Mouse (Mus musculus): Measurements from ENCODE around the gene Crebrf. TPM values are rescaled to one million over a fixed set of nuclear protein-coding genes. Genes with fewer than 3 reads are reported as not detected.

Crebrf gene
- polyA plus RNA-seq, 1 experiment, result 10.5 TPM

DNA sequence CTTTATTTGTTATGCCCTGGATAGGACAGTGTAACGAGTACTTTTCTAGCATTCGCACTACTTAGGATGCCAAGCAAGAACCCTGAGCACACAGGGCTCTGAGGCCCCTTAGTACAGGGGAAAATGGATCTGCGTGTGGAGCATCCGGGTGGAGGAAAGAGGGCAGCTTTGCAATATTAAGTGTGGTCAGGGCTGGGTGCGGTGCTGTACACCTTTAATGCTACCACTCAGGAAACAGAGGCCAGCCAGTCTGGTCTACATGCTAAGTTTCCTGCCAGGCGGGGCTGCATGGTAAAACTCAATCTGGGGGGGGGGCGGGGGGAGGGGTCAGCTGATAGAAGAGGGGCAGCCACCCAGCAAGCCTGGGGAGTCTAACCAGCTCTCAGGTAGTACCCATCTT lies 79.9 kb downstream of the Crebrf start:
- no peak for DNase-seq
- WGBS, result 66% methylated on average over 7 of the region's 7 CpGs

DNA sequence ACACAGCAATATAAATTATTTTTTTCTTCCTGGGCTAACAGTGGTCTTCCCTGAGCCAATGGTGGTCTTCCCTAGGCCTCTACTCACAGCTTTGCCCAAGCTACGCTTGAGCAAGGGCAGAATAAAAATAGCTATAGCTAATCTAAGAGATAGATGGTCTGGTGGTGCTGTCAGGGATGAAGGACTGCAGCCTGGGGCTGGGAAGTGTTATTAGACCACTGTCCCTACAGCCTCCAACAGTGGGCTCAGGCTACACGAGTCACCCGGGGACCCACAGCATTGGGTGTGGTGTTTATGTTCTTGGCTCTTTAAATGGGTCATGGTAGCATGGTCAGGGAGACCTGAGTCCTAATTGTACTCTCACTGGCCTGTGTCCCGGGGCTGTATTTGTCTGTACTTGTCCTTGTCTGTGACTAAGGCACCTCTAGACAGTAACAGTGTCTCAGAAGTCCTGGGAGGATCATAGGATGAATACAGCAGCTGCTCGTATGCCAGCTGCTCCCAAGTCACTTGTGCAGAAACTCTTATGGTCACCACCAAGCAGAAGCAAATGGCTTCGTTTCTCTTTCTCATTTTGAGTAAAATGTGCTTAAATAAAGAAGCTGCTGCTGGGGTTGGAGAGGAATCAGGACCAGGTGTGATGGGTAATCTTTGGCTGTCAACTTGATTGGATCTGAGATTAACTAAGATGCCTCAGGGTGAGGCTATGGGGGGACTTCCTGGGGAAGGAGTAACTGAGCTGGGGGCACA lies 82.1 kb downstream of the Crebrf start:
- DNase-seq, result no peak
- TF ChIP-seq POLR2A (IDR thresholded peaks at IDR 0.05; ENCODE audit: borderline replicate concordance, extremely low read depth, low read depth, low read length), result no peak
- TF ChIP-seq CTCF (IDR thresholded peaks at IDR 0.05; ENCODE audit: insufficient read depth, low read length), result no peak
- 61% methylated on average over 6 of the region's 6 CpGs for WGBS
- Histone ChIP-seq H3K4me1 (ENCODE audit: control insufficient read depth, insufficient read depth, low read length) (no peaks in the 10 kb centered on the region), H3K4me3 (replicated peaks; ENCODE audit: extremely low read depth, low read depth, low read length) (no peak overlapping the region)

More for the DNA sequence above, 79.9 kb downstream of the Crebrf start:
- TF ChIP-seq CTCF (IDR thresholded peaks at IDR 0.05; ENCODE audit: insufficient read depth, low read length) (no peak), POLR2A (IDR thresholded peaks at IDR 0.05; ENCODE audit: borderline replicate concordance, extremely low read depth, low read depth, low read length) (no peak)
- Histone ChIP-seq H3K4me1 (ENCODE audit: control insufficient read depth, insufficient read depth, low read length) (no peaks in the 10 kb centered on the region), H3K4me3 (replicated peaks; ENCODE audit: extremely low read depth, low read depth, low read length) (no peak overlapping the region)

DNA sequence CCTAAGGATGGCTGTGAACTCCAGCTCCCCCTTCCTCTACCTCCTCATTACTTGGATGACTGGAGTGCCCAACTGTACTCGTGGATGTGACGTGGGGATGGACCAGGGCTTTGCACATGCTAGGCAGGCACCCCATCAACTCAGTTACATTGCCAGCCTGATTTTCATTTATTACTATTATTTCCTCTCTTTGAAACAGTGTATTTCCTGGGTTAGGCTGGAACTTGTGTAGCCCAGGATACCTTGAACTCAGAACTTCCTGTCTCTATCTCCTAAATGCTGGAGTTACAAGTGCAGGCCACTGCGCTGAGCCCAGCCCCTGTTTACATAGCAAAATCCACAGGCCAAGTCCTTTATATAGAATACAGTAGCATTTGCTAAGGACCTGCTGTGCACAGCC lies 87.4 kb downstream of the Crebrf start:
- no peak overlapping the region for H3K4me3 ChIP-seq (replicated peaks; ENCODE audit: extremely low read depth, low read depth, low read length)
- 76% methylated on average over 3 of the region's 3 CpGs for WGBS
- no peaks in the 10 kb centered on the region for H3K4me1 ChIP-seq (ENCODE audit: control insufficient read depth, insufficient read depth, low read length)
- no peak for DNase-seq
- no peak for TF ChIP-seq CTCF (IDR thresholded peaks at IDR 0.05; ENCODE audit: insufficient read depth, low read length)
- TF ChIP-seq POLR2A (IDR thresholded peaks at IDR 0.05; ENCODE audit: borderline replicate concordance, extremely low read depth, low read depth, low read length), result no peak

DNA sequence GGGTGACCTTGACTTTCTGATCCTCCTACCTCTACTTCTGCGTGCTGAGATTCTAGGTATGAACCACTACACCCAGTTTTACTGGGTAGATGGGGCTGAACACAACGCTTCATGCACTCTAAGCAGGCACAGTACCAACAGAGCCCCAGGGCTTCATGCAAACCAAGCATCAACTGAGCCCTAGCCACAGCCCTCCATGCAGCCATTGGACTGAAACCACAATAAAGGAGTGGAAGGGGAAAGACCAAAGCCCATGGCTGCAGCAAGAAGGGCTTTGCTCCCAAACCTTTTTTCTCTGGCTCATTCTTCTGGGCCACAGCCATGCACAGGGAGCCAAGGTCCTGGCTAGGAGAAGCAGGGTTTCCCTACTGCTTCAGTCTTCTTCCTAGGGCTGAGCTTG lies 97.2 kb downstream of the Crebrf start:
- DNase-seq, result no peak
- WGBS, result 63% methylated on average over 2 of the region's 2 CpGs
- H3K4me3 ChIP-seq (replicated peaks; ENCODE audit: extremely low read depth, low read depth, low read length), result no peak overlapping the region
- no peaks in the 10 kb centered on the region for H3K4me1 ChIP-seq (ENCODE audit: control insufficient read depth, insufficient read depth, low read length)
- no peak for TF ChIP-seq CTCF (IDR thresholded peaks at IDR 0.05; ENCODE audit: insufficient read depth, low read length)
- no peak for TF ChIP-seq POLR2A (IDR thresholded peaks at IDR 0.05; ENCODE audit: borderline replicate concordance, extremely low read depth, low read depth, low read length)

DNA sequence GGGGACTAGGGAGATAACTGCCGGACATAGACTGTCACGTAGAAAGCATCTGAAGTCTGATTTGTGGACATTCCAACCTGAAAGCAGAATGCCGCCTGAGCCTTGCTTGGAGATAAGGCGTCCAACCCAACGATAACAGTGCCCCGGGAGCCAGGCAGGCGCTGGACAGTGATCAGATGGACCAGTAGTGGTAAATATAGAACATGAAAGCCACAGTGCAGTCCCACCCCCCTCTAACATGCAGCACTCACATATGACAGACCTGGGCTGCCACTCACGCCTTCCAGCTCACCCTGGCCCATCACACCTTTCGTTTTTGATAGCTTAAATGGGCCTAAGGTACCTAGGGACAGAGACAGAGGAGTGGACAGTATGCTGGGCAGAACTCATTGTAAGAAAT lies 98.0 kb downstream of the Crebrf start:
- Histone ChIP-seq H3K4me3 (replicated peaks; ENCODE audit: extremely low read depth, low read depth, low read length) (no peak overlapping the region), H3K4me1 (ENCODE audit: control insufficient read depth, insufficient read depth, low read length) (no peaks in the 10 kb centered on the region)
- TF ChIP-seq CTCF (IDR thresholded peaks at IDR 0.05; ENCODE audit: insufficient read depth, low read length), result no peak
- no peak for TF ChIP-seq POLR2A (IDR thresholded peaks at IDR 0.05; ENCODE audit: borderline replicate concordance, extremely low read depth, low read depth, low read length)
- WGBS, result 64% methylated on average over 9 of the region's 9 CpGs
- no peak for DNase-seq

DNA sequence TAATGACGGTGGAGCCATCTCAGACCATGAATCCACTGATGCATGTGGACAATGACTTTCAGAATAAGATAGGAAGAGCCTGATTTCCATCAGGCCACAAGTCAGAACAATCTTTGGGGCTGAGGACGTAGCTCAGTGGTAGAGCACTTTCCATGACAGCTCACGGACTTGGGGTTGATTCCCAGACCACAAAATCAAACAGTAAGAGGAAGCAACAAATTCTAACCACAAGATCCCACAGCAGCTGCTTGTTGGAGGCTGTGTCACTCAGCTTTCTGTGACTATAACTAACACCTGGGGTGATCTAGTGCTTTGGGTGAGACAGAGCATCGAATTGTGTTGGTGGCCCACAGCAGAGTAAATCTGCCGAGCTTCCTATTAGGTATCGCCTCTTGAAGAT lies 101.4 kb downstream of the Crebrf start:
- H3K4me3 ChIP-seq (replicated peaks; ENCODE audit: extremely low read depth, low read depth, low read length), result no peak overlapping the region
- TF ChIP-seq POLR2A (IDR thresholded peaks at IDR 0.05; ENCODE audit: borderline replicate concordance, extremely low read depth, low read depth, low read length), result no peak
- no peak for TF ChIP-seq CTCF (IDR thresholded peaks at IDR 0.05; ENCODE audit: insufficient read depth, low read length)
- DNase-seq, result no peak

DNA sequence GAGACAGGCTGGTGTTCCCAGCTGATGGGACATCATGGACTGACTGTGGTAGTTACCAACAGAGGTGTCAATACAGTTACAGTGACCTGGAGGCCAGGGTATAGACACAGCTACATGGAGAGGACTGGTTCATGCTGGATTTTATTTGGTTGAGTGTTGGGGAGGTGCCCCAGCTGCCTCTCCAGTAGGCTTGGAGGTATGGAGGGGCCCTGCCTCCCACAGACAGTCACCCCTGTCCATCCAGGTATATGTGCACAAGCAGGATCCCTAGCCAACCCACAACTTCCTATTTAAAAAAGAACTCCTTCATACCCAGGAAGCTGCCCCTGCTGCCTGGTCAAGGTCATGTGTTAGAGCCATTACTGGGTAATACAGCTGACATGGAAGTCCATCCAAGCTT lies 102.3 kb downstream of the Crebrf start:
- H3K4me1 ChIP-seq (ENCODE audit: control insufficient read depth, insufficient read depth, low read length), result no peaks in the 10 kb centered on the region
- H3K4me3 ChIP-seq (replicated peaks; ENCODE audit: extremely low read depth, low read depth, low read length), result no peak overlapping the region
- no peak for TF ChIP-seq POLR2A (IDR thresholded peaks at IDR 0.05; ENCODE audit: borderline replicate concordance, extremely low read depth, low read depth, low read length)
- TF ChIP-seq CTCF (IDR thresholded peaks at IDR 0.05; ENCODE audit: insufficient read depth, low read length), result no peak
- no peak for DNase-seq

More for the DNA sequence above, 101.4 kb downstream of the Crebrf start:
- 63% methylated on average over 6 of the region's 6 CpGs for WGBS
- H3K4me1 ChIP-seq (ENCODE audit: control insufficient read depth, insufficient read depth, low read length), result no peaks in the 10 kb centered on the region

DNA sequence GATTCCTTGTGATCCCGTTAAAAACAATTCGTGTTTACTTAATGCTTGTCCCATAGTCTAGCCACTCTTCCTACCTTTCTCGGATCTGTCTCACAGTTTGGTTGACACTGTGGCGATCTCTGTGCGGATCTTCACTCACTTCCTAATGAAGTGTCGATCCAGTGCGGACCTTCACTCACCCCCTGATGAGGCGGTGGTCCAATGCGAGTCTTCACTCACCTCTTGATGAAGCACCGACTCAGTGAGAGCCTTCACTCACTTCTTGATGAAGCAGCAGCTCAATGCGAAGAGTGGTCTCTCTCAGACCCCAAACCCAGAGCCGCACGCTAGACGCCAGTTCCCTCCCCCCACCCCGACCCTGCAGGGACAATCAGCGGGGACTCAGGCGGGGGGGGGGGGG lies 110.7 kb downstream of the Crebrf start:
- DNase-seq, result no peak
- no peaks in the 10 kb centered on the region for H3K4me1 ChIP-seq (ENCODE audit: control insufficient read depth, insufficient read depth, low read length)
- TF ChIP-seq CTCF (IDR thresholded peaks at IDR 0.05; ENCODE audit: insufficient read depth, low read length), result no peak
- TF ChIP-seq POLR2A (IDR thresholded peaks at IDR 0.05; ENCODE audit: borderline replicate concordance, extremely low read depth, low read depth, low read length), result no peak
- H3K4me3 ChIP-seq (replicated peaks; ENCODE audit: extremely low read depth, low read depth, low read length), result no peak overlapping the region
- WGBS, result 59% methylated on average over 17 of the region's 17 CpGs

Other genes starting within 250 kb of the Crebrf start
- gene Ergic1, start 154.2 kb upstream of the Crebrf start, polyA plus RNA-seq (2012; rRNA removed), result 86.3 and 93.3 TPM in 2 replicates
- 233 and 359 TPM in 2 replicates for gene Dusp1, start 153.5 kb upstream of the Crebrf start, polyA plus RNA-seq (2012; rRNA removed)
- gene Atp6v0e, start 52.4 kb upstream of the Crebrf start, polyA plus RNA-seq (2012; rRNA removed), result 194 and 219 TPM in 2 replicates
- gene Bnip1, start 65.4 kb downstream of the Crebrf start, polyA plus RNA-seq (2012; rRNA removed), result 12.3 and 17.1 TPM in 2 replicates
- gene Nkx2-5, start 129.4 kb downstream of the Crebrf start, polyA plus RNA-seq (2012; rRNA removed), result 1.8 and 2.4 TPM in 2 replicates
- 1.5 and 1.8 TPM in 2 replicates for gene Kifc5b, start 201.4 kb downstream of the Crebrf start, polyA plus RNA-seq (2012; rRNA removed)
- gene Phf1, start 217.4 kb downstream of the Crebrf start, polyA plus RNA-seq (2012; rRNA removed), result 101 and 114 TPM in 2 replicates
- gene Cuta, start 223.9 kb downstream of the Crebrf start, polyA plus RNA-seq (2012; rRNA removed), result 129 and 145 TPM in 2 replicates
- 31.3 and 32.8 TPM in 2 replicates for gene Syngap1, start 225.6 kb downstream of the Crebrf start, polyA plus RNA-seq (2012; rRNA removed)